Mouse (Mus musculus) MEL (cell line): ENCODE measurements at regions not wholly inside any gene's neighbourhood (a gene's known extent, or its start where the extent isn't known, plus 50 kb on each side); places are given as distances from the start of the nearest gene placed in this dataset.

Source experiments
- DNase-seq: peaks from one replicate; pipeline ENCODE4 v3.0.0; 2011; ENCODE audit warnings: low read depth, low spot score
- H3K27ac ChIP-seq: 2 replicates; pipeline ENCODE4 v1.5.1; 2012; ENCODE audit warnings: low read depth, mild to moderate bottlenecking, control low read depth, low read length, moderate library complexity; ENCODE audit not compliant: control insufficient read depth
- H3K27me3 ChIP-seq, 2 experiments: fragments of 150-350 bp in 1 of 2; sonication (generic) in 1 of 2; 2 replicates each; pipeline ENCODE4 v1.6.1; 2012; ENCODE audit warnings: low read length in 2 of 2, mild to moderate bottlenecking in 2 of 2, improper control_type of control experiment in 1 of 2, moderate library complexity in 1 of 2; ENCODE audit not compliant: insufficient read depth in 2 of 2, control insufficient read depth in 1 of 2
- H3K36me3 ChIP-seq, 2 experiments: 2 replicates each; pipeline ENCODE4 v1.6.1; 2012 to 2014; ENCODE audit warnings: low read length in 2 of 2, improper control_type of control experiment in 1 of 2, inconsistent platforms in 1 of 2, mild to moderate bottlenecking in 1 of 2; ENCODE audit not compliant: insufficient read depth in 2 of 2, control insufficient read depth in 1 of 2
- H3K4me1 ChIP-seq, 2 experiments: fragments of 150-350 bp in 1 of 2; sonication (generic) in 1 of 2; 2 replicates each; pipeline ENCODE4 v1.6.1; 2012; ENCODE audit warnings: low read length in 2 of 2, improper control_type of control experiment in 1 of 2, mild to moderate bottlenecking in 1 of 2; ENCODE audit not compliant: insufficient read depth in 2 of 2, control insufficient read depth in 1 of 2
- H3K4me3 ChIP-seq, 2 experiments: fragments of 150-350 bp in 1 of 2; sonication (generic) in 1 of 2; 2 replicates each; pipeline ENCODE4 v1.5.1; 2012; ENCODE audit warnings: low read depth in 2 of 2, low read length in 2 of 2, mild to moderate bottlenecking in 2 of 2, moderate library complexity in 2 of 2, control low read depth in 1 of 2, improper control_type of control experiment in 1 of 2; ENCODE audit not compliant: control insufficient read depth in 1 of 2, insufficient read depth in 1 of 2
- H3K79me2 ChIP-seq: 2 replicates; pipeline ENCODE4 v1.6.1; 2012; ENCODE audit warnings: mild to moderate bottlenecking, low read length, moderate library complexity; ENCODE audit not compliant: control insufficient read depth, poor library complexity, insufficient read depth
- H3K9ac ChIP-seq: 2 replicates; pipeline ENCODE4 v1.6.1; 2012; ENCODE audit warnings: low read depth, mild to moderate bottlenecking, control low read depth, low read length, moderate library complexity; ENCODE audit not compliant: control insufficient read depth, poor library complexity, severe bottlenecking
- H3K9me3 ChIP-seq: fragments of 150-350 bp; sonication (generic); replicated peaks from 2 replicates; pipeline ENCODE4 v1.6.1; 2012; ENCODE audit warnings: mild to moderate bottlenecking, low read length, improper control_type of control experiment, moderate library complexity; ENCODE audit not compliant: insufficient read depth
- BHLHE40 ChIP-seq: IDR thresholded peaks from 2 replicates; pipeline ENCODE4 v1.6.1; 2012; ENCODE audit warnings: low read depth, mild to moderate bottlenecking, inconsistent platforms, low read length, improper control_type of control experiment, borderline replicate concordance
- CTCF ChIP-seq, 3 experiments: IDR thresholded peaks in 2 of 3; conservative IDR thresholded peaks in 1 of 3; 2 replicates each; pipeline ENCODE4 v1.5.1; 2011 to 2012; ENCODE audit warnings: low read length in 3 of 3, low read depth in 2 of 3, mild to moderate bottlenecking in 2 of 3, improper control_type of control experiment in 1 of 3, inconsistent platforms in 1 of 3, mixed read lengths in 1 of 3, moderate library complexity in 1 of 3; ENCODE audit not compliant: control insufficient read depth in 1 of 3, insufficient read depth in 1 of 3, poor library complexity in 1 of 3, severe bottlenecking in 1 of 3
- ELF1 ChIP-seq: IDR thresholded peaks from 2 replicates; pipeline ENCODE4 v1.6.1; 2014; ENCODE audit warnings: low read depth, mild to moderate bottlenecking, inconsistent platforms, low read length, improper control_type of control experiment, moderate library complexity
- GABPA ChIP-seq: IDR thresholded peaks from 2 replicates; pipeline ENCODE4 v1.6.1; 2012; ENCODE audit warnings: low read depth, mild to moderate bottlenecking, inconsistent platforms, low read length, improper control_type of control experiment, moderate library complexity
- GATA1 ChIP-seq: IDR thresholded peaks from 2 replicates; pipeline ENCODE4 v1.6.1; 2011; ENCODE audit warnings: low read depth, low read length, improper control_type of control experiment
- HCFC1 ChIP-seq: IDR thresholded peaks from 2 replicates; pipeline ENCODE4 v1.6.1; 2012; ENCODE audit warnings: low read depth, mild to moderate bottlenecking, inconsistent platforms, low read length, improper control_type of control experiment, moderate library complexity
- JUND ChIP-seq: IDR thresholded peaks from 2 replicates; pipeline ENCODE4 v1.6.1; 2011; ENCODE audit warnings: low read depth, mild to moderate bottlenecking, improper control_type of control experiment, low read length
- MAFK ChIP-seq: IDR thresholded peaks from 2 replicates; pipeline ENCODE4 v1.6.1; 2011; ENCODE audit warnings: low read depth, mild to moderate bottlenecking, low read length, improper control_type of control experiment, borderline replicate concordance
- MAX ChIP-seq: IDR thresholded peaks from 2 replicates; pipeline ENCODE4 v1.6.1; 2011; ENCODE audit warnings: low read length, improper control_type of control experiment
- MAZ ChIP-seq: IDR thresholded peaks from 2 replicates; pipeline ENCODE4 v1.6.1; 2012; ENCODE audit warnings: low read depth, mild to moderate bottlenecking, inconsistent platforms, low read length, improper control_type of control experiment
- MXI1 ChIP-seq: IDR thresholded peaks from 2 replicates; pipeline ENCODE4 v1.6.1; 2011; ENCODE audit warnings: mild to moderate bottlenecking, low read depth, low read length, improper control_type of control experiment
- MYB ChIP-seq: IDR thresholded peaks from 2 replicates; pipeline ENCODE4 v1.6.1; 2011; ENCODE audit warnings: mild to moderate bottlenecking, low read depth, low read length, improper control_type of control experiment
- MYC ChIP-seq: IDR thresholded peaks from 2 replicates; pipeline ENCODE4 v1.6.1; 2011; ENCODE audit warnings: low read depth, mild to moderate bottlenecking, low read length, improper control_type of control experiment, moderate library complexity
- NELFE ChIP-seq: IDR thresholded peaks from 2 replicates; pipeline ENCODE4 v1.6.1; 2011; ENCODE audit warnings: low read depth, low read length, improper control_type of control experiment
- POLR2AphosphoS2 ChIP-seq: IDR thresholded peaks from 2 replicates; pipeline ENCODE4 v1.6.1; 2011; ENCODE audit warnings: low read length, improper control_type of control experiment
- POLR2AphosphoS5 ChIP-seq: IDR thresholded peaks from 2 replicates; pipeline ENCODE4 v1.6.1; 2012; ENCODE audit warnings: low read depth, borderline replicate concordance, mild to moderate bottlenecking, inconsistent platforms, low read length, moderate library complexity, mixed read lengths
- RAD21 ChIP-seq: IDR thresholded peaks from 2 replicates; pipeline ENCODE4 v1.6.1; 2011; ENCODE audit warnings: mild to moderate bottlenecking, low read depth, low read length, improper control_type of control experiment
- RCOR1 ChIP-seq: IDR thresholded peaks from 2 replicates; pipeline ENCODE4 v1.6.1; 2012; ENCODE audit warnings: low read depth, mild to moderate bottlenecking, inconsistent platforms, low read length, improper control_type of control experiment
- SMC3 ChIP-seq: IDR thresholded peaks from 2 replicates; pipeline ENCODE4 v1.6.1; 2011; ENCODE audit warnings: low read depth, low read length, improper control_type of control experiment
- TCF12 ChIP-seq: IDR thresholded peaks from 2 replicates; pipeline ENCODE4 v1.6.1; 2014; ENCODE audit warnings: low read depth, mild to moderate bottlenecking, inconsistent platforms, low read length, improper control_type of control experiment, moderate library complexity
- UBTF ChIP-seq: IDR thresholded peaks from 2 replicates; pipeline ENCODE4 v1.6.1; 2012; ENCODE audit warnings: low read depth, mild to moderate bottlenecking, inconsistent platforms, low read length, improper control_type of control experiment, moderate library complexity, borderline replicate concordance; ENCODE audit not compliant: insufficient read depth
- USF2 ChIP-seq, 2 experiments: IDR thresholded peaks; 2 replicates each; pipeline ENCODE4 v1.6.1; 2011 to 2012; ENCODE audit warnings: improper control_type of control experiment in 2 of 2, low read length in 2 of 2, borderline replicate concordance in 1 of 2, inconsistent platforms in 1 of 2, low read depth in 1 of 2, mild to moderate bottlenecking in 1 of 2; ENCODE audit not compliant: insufficient read depth in 1 of 2
- ZC3H11A ChIP-seq: IDR thresholded peaks from 2 replicates; pipeline ENCODE4 v1.6.1; 2012; ENCODE audit warnings: low read depth, mild to moderate bottlenecking, inconsistent platforms, low read length, improper control_type of control experiment
- ZNF384 ChIP-seq: IDR thresholded peaks from 2 replicates; pipeline ENCODE4 v1.6.1; 2012; ENCODE audit warnings: low read depth, mild to moderate bottlenecking, inconsistent platforms, low read length, improper control_type of control experiment

DNA sequence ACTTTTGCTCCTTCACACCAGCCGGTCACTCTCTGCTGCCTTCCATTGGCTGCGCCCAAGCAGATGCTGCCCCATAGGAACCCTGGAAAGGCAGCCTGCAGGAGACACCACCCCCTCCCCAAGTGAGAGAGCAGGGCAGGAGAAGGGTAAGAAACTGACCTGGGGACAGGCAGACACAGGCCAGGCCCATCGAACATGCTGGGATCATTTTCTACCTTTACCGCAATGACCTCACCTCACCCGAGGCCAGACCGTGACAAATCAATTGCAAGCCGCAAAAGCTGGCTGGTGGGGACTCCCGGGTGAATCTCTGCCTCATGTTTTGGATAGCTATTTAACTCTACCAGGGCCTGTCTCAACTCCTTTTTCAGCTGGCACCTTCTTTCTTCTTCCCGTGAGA is 168.9 kb downstream of the Zfp365 start:
- Histone ChIP-seq H3K4me3 (no peak overlapping the region), H3K9me3 (no peaks in the 10 kb centered on the region), H3K9ac (no peak overlapping the region), H3K36me3 (no peaks in the 10 kb centered on the region), H3K27ac (no peak overlapping the region), H3K27me3 (no peaks in the 10 kb centered on the region), H3K4me1 (no peaks in the 10 kb centered on the region)
- DNase-seq: no peak
- TF ChIP-seq GATA1 (no peak), MXI1 (no peak), NELFE (no peak), HCFC1 (no peak)
- TF ChIP-seq, all 39 proteins: peak for 0
- H3K79me2 ChIP-seq: no peaks in the 10 kb centered on the region

DNA sequence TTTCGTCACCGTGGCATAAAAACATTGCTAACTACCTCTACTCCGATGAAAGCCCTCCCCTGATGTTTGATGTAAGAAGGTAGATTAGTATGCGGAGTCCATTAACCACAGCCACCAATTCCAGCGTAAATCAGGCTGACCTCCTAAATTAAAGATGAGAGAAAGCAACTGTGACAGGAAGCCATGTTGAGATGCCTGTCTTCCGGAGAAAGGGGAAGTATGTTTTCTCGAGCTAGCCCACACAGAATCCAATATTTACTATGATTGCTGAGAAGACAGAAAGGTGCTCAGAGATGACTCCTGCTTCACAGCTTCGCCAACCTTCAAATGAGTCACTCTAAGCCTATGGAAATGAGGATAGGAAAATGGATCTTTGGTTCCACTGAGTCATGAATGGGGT is 169.6 kb downstream of the Zfp365 start:
- Histone ChIP-seq H3K4me1 (no peaks in the 10 kb centered on the region), H3K27me3 (no peaks in the 10 kb centered on the region), H3K9me3 (no peaks in the 10 kb centered on the region), H3K27ac (no peak overlapping the region), H3K9ac (no peak overlapping the region), H3K79me2 (no peaks in the 10 kb centered on the region), H3K36me3 (no peaks in the 10 kb centered on the region), H3K4me3 (no peak overlapping the region)
- TF ChIP-seq NELFE (no peak), ZNF384 (no peak), SMC3 (no peak), POLR2AphosphoS5 (no peak), BHLHE40 (no peak), JUND (no peak), TCF12 (no peak), MYC (no peak), RCOR1 (no peak)
- no peak for DNase-seq

GRCm38 (mm10) chr10:67742305-67742704 is 170.2 kb downstream of the Zfp365 start:
- Histone ChIP-seq H3K27ac (no peak overlapping the region), H3K9me3 (no peaks in the 10 kb centered on the region), H3K4me1 (no peaks in the 10 kb centered on the region), H3K36me3 (no peaks in the 10 kb centered on the region)
- TF ChIP-seq MYC: no peak
- TF ChIP-seq ZNF384: no peak
- TF ChIP-seq ELF1: no peak
- no peak for TF ChIP-seq CTCF (IDR thresholded peaks at IDR 0.05 in 2 of 3, conservative IDR thresholded peaks at IDR 0.05 in 1 of 3; ENCODE audit: control insufficient read depth in 1 of 3, insufficient read depth in 1 of 3, low read depth in 2 of 3, low read length in 3 of 3, poor library complexity in 1 of 3, severe bottlenecking in 1 of 3)
- TF ChIP-seq GATA1: no peak
- no peak for TF ChIP-seq HCFC1
- no peak for TF ChIP-seq TCF12
- no peak for TF ChIP-seq MXI1
- TF ChIP-seq MYB: no peak
- no peak for TF ChIP-seq POLR2AphosphoS5
- TF ChIP-seq ZC3H11A: no peak
- TF ChIP-seq MAFK: no peak
- no peak for TF ChIP-seq BHLHE40
- TF ChIP-seq MAZ: no peak
- no peak for TF ChIP-seq UBTF
- no peak for TF ChIP-seq RAD21
- TF ChIP-seq GABPA: no peak
- TF ChIP-seq MAX: no peak
- no peak for TF ChIP-seq USF2 (IDR thresholded peaks at IDR 0.05; ENCODE audit: borderline replicate concordance in 1 of 2, insufficient read depth in 1 of 2, low read depth in 1 of 2, low read length in 2 of 2)
- TF ChIP-seq POLR2AphosphoS2: no peak
- TF ChIP-seq, all 39 proteins: peak for 0
- H3K9ac ChIP-seq: no peak overlapping the region
- H3K27me3 ChIP-seq: no peaks in the 10 kb centered on the region
- no peak for DNase-seq
- H3K79me2 ChIP-seq: no peaks in the 10 kb centered on the region
- H3K4me3 ChIP-seq: no peak overlapping the region
